Mouse (Mus musculus): ENCODE data around the gene Mettl11b.

Gene Mettl11b

DNA sequence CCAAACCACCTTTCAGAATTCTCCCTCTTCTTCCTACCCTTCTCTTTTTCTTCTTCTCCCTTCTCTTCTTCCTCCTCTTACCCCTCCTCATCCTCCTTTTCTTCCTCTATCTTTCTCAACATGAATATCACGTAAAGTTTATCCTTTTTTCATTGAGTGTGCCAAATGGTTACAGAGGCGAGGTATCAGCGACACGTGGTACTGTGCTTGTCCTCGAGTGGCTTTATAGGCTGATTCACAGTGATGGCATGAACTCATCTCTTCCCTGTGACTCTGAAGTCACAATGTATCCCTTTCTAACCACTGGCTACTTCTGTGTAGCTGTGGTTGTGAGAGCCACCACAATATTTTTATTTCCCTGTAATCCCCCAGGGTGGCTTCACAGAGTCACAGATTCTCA, 68.6 kb downstream of the Mettl11b start:
- no peak for DNase-seq (ENCODE audit: low spot score in 2 of 2)
